Mouse (Mus musculus) layer of hippocampus, postnatal 25 days (tissue): ENCODE measurements around the gene Slc7a15. TPM values are rescaled to one million over a fixed set of nuclear protein-coding genes. Genes with fewer than 3 reads are reported as not detected.
"Not testable (repeated sequence)": the region's sequence is repeated elsewhere in the genome, so short reads cannot be mapped to it uniquely, and the experiment has no call there.

Source experiments
- DNase-seq, 2 experiments: peaks; one replicate each; pipeline ENCODE4 v3.0.0; 2022; ENCODE audit warnings: mixed read lengths in 2 of 2, low spot score in 1 of 2; ENCODE audit errors: extremely low spot score in 1 of 2
- total RNA-seq, 2 experiments: library from RNA; stranded (reverse); gene quantifications; 2 replicates each; pipeline ENCODE4 v1.2.3; 2021

Slc7a15 gene
- not detected for total RNA-seq

DNA sequence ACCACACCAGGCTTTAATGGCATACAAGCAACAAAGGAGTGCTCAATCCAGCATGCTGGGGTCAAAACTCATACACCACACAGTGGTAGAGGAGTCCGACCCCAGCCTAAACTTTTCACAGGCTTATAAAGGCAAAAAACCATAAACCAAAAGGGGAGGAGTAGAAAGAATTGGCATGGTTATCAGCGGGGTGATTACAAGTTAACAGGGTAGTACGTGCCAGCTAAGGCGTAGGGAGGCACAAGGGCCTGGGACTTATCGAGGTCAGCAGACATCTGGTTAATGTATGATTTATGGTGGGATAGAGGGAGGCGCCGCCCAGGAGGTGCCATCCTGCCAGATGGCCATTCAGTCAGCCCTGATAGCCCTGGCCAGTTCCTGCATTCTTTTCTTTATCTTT lies at the start of gene Slc7a15:
Slc7a15 (minus strand) TSS at position 101 of the 400 bp plus-strand sequence.
- DNase-seq: not testable (repeated sequence)

DNA sequence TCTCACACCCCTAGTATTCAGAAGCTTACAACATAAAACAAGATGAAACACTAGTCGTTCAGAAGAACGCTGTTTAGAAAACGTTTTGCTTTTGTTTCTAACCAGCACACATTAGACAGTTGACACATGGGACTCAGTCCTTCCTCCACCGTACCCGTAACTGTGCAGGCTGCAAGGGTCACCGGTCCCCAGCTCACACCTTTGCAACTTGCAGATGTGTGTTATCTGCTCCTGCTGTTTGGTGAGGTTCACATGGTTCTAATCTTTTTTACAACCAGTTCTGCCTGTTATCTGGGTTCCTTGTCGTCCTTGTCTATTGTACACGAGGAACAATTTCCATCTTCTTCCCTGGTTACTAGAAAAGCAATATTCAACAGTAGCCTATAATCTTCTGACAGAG lies 49.3 kb upstream of the Slc7a15 start:
- DNase-seq: not testable (repeated sequence)

DNA sequence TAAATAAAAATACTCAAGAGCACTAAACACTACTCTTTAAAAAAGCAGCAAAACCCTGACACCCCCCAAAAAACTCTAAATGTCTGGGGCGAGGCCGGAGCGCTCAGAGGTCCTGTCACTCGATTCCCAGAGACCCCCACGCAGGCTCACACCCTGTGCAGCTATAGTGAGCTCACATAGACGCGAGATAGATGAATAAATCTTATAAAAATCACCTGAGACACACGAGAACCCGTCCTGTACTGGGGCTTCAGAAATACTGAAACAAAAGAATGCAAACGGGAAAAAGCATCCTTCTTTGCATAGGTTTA lies 42.5 kb upstream of the Slc7a15 start:
- DNase-seq: peak in 1 of 2 experiments; percentile 21

DNA sequence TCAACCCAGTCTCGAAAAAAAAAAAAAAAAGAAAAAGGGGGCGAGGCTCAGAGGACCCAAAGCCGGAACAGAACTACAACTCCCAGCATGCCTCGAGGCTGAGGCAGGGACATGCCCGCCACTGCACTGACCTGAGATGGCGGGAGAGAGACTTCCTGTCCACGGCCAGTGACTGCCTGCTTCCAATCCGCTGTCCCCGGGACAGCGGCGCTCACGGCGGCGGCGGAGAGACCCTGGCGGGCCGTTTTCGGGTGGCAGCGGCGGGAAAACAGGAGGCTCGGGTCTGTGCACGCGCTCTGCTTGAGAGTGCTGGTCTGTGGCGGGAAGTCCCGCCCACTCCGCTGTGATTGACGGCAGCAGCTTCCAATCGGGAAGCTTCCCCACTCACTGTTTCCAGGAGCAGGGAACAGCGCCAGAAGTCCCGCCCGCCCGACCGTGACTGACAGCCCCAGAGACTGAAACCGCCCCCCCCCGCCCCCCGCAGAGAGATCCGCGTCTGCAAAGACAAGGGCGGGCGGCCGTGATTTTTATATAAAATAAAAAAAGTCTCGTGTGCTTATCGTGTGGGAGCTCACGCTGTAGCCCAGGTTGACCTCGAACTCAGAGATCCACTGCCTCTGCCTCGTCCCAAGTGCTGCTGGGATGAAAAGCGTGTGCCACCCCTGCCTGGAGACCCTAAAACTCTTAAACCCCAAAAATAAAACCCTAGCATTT lies 42.0 kb upstream of the Slc7a15 start:
- peak; percentile 100 for DNase-seq

DNA sequence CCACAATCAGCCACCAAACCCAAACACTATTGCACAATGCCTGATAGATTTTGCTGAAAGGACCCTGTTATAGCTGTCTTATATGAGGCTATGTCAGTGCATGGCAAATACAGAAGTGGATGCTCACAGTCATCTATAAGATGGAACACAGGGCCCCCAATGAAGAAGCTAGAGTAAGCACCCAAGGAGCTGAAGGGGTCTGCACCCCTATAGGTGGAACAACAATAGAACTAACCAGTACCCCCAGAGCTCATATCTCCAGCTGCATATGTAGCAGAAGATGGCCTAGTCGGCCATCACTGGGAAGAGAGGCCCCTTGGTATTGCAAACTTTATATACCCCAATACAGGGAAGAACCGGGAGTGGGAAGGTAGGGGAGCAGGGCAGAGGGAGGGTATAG lies 41.3 kb upstream of the Slc7a15 start:
- not testable (repeated sequence) for DNase-seq

DNA sequence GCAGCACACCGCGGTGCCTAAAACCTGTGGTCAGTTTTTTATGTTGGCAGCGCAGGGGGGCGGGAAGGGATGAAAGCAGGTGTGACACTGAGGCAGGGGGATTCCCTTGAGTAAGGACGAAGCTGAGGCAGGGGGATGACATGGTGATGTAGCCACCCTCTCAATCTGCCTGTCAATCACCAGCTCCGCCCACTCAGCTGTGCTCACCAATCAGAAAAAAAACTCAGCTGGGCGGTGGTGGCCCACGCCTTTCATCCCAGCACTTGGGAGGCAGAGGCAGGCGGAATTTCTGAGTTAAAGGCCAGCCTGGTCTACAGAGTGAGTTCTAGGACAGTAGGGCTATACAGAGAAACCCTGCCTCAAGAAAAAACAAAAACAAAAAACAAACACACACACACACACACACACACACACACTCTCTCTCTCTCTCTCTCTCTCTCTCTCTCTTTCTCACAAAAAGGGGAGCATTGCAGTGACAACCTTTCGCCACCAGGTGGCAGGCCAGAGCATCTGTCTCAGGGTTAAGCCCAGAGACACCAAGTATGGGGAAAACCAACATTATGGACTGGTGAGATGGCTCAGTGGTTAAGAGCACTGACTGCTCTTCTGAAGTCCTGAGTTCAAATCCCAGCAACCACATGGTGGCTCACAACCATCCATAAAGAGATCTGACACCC lies 39.7 kb upstream of the Slc7a15 start:
- peak; percentile 67 to 80 for DNase-seq

DNA sequence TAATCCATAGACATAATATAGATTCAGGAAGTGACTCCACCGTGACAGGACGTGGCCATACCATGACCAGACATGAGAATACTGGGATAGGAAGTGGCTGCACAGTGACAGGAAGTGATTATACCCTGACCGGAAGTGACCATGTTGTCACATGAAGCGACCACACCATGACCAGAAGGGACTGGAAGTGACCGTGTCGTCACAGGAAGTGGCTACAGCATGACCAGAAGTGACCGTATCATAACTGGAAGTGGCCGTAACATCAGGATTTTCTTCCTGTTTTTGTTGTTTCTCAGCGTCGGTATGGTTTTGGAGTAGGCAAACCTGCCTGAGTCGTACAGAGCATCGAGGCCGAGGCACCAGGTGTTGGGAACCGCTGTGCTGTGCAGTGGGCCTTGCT lies 38.1 kb upstream of the Slc7a15 start:
- no peak for DNase-seq

DNA sequence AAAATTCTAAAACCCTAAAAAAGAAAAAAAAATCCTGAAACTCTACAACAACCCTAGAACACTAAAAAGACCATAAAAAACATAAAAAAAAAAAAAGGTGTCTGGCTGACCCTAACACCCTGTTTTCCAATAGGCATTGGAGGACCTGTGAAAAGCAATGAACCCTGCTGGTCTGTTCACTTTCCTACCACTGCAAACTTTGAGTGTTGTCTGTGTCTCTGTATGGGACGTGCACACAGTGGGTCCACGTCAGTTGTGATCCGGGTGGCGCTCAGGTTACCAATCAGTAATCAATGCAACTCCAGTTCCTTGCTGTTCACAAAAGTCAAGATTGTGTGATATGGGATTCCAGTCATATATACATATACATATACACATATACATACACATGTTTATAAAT lies 36.7 kb upstream of the Slc7a15 start:
- DNase-seq: no peak

DNA sequence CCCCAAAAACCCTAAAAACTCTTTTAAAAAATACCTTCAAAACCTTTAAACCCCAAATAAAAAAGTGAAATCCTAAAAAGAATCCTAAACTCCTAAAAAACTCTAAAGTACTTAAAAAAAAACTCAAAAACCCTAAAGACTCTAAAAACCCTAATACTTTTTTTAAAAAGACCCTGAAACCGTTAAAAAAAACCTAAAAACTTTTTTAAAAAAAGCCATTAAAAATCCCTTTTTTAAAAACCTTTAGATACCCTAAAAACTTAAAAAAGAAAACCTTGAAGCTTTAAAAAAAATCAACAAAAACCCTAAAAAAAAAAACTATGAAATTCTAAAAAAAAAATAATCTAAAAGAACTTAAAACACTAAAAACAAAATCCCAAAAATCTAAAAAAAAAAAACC lies 35.4 kb upstream of the Slc7a15 start:
- DNase-seq: no peak

DNA sequence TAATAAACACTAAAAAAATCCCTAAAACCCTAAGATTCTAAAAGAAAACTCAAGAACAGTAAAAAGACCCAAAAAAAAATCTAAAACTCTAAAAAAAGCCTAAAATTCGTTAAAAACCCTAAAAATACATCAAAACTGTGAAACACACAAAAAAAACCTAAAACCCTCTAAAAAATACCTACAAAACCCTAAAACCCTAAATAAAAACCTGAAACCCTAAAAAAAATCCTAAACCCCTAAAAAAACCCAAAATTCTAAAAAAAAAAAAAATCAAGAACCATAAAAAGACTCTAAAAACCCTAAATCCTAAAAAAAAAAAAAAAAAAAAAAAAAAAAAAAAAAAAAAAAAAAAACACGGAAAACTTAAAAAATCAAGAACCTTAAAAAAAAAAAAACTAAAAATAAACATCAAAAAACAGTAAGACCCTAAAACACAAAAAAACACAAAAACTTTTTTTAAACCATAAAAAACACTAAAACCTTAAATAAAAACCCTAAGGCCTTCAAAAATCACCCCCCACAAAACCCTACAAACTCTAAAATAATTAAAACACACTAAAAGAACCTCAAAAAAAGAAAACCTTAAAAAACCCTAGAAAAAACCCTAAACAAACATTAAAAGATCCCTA lies 34.0 kb upstream of the Slc7a15 start:
- no peak for DNase-seq

DNA sequence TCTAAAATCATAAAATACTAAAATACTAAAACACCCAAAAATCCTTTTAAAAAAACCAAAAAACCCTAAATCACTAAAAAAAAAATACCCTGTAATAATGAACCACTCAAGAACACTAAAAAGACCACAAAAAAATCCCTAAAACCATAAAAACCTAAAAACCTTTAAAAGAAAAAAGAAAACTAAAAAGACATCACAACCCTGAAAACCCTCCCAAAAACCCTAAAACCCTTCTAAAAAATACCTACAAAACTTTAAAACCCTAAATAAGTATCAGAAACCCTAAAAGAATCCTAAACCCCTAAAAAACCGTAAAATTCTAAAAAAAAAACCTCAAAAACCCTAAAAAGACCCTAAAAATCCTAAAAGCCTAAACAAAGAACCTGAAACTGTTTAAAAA lies 32.8 kb upstream of the Slc7a15 start:
- no peak for DNase-seq

DNA sequence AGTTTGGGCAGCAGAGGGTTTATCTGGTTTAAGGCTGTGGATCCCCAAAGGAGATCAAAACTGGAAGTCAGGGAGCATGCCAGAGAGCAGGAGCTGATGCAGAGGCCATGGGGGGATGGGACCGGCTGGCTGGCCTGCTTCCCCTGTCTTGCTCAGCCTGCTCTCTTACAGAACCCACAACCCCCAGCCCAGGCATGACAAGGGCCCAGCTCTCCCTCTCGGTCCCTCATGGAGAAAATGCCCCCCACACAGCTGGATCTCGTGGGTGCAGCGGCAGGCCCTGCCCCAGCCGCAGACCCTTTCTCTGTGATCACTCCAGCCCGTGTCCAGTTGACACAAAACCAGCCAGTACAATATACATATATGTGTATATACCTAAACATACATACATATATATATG lies 30.7 kb upstream of the Slc7a15 start:
- DNase-seq: no peak

DNA sequence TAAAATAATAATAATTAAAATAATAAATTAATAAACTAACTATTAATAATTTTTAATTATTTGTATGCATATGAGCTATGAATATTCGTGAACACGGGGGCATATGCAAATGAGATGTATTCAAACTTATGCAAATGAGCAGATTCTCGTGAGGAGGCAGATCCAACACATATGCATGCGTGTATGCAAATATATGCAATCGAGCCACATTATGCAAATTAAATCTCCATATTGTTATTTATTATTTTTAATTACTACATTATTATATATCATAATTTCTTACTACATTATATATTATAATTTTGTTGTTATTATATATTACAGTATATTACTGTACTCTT lies 21.8 kb upstream of the Slc7a15 start:
- DNase-seq: no peak

DNA sequence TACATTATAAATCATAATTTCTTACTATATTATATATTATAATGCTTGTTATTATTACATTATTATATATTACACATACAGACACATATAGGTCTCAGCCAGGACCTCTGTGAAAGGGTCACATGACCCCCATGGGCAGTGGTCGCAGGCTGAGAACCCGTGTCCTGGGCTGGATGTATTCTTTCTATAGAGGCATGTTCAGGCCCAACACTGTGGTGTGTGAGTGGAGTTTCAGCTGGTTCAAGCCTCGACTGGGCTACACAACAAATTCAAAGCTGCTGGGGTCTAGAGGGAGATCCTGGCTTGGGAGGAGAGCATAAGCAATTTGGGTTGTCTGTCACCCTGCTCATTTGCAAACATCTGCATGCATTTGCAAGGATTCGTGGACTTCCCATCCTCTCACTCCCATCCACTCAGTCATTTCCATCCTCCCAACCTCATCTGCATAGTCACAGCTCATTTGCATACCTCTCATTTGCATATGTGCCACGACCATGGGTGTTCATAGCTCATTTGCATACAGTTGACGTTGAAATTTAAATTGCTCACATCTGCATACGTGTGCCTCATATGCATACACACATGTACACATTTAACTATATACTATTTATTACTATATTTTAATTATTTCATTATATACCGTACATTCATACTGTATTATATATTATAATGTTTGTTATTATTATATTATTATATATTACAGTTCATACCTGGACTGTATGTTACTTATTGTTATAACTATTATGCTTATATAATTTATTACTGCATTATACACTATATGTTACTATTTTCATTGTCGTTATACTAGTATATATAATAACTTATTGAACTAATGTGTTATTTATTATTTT lies 21.2 kb upstream of the Slc7a15 start:
- no peak for DNase-seq

DNA sequence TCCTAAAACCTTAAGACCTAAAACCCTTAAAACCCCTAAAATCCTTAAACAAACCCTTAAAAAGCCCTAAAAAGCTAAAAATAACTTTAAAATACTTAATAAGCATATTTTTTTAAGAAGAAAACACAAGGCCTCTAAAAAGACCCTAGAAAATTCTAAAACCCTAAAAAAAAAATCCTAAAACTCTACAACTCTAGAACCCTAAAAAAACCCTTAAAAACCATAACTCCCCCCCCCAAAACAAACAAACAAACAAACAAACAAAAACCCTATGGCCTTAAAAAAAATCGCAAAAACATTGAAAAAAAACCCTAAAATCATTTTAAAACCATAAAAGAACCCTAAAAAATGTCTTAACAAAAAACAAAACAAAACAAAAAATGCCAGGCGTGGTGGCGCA lies 19.4 kb upstream of the Slc7a15 start:
- DNase-seq: no peak

DNA sequence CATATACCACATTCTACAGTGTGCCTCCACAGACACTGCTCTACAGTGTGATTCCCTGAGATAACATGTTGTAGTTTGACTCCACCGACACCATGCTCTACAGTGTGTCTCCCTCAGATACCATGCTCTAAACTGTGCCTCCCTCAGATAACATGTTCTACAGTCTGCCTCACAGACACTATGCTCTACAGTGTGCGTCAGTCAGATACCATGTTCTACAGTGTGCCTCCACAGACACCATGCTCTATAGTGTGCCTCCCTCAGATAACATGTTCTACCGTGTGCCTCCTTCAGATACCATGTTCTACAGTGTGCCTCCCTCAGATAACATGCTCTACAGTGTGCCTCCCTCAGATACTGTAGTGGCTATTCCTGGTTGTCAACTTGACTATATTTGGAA lies 10.2 kb upstream of the Slc7a15 start:
- no peak for DNase-seq

DNA sequence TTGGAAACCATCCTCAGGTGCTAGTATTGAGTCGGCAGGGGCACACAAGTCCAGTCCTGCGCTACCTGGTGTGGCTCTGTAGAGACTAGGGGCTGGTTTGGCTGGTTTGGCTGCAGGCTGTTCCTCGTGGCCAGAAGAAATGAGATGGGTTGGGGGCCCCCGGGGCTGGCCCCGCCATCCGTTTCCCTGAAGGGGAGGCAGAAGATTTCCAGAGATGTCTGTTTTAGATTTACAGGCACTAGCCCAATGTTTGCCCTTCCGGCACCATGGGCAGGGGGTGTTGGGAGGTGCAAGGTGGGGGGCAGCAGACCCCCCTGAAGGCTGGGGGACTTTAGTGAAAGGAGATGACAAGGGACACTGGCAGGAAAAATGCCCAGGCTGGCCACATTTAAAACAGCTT lies 3.3 kb downstream of the Slc7a15 start:
- no peak for DNase-seq

DNA sequence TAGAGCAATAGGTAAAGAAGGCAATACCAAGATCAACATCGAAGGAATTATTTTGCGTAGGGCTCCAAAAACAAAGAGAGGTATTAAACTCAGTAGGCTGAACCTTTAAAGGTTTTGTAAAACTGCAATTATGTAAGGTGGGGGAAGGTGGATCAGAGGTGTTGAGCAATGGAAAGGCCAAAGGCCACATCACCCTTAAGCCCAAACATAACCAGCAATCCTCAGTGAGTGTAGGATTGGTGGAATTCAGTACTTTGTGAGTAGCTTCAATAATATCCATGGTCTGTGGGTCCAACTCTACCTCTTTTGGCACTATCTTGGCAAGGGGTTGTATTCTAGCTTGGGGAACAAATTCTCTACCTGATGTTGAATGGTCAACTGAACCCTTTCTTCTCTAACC lies 7.5 kb downstream of the Slc7a15 start:
- not testable (repeated sequence) for DNase-seq

DNA sequence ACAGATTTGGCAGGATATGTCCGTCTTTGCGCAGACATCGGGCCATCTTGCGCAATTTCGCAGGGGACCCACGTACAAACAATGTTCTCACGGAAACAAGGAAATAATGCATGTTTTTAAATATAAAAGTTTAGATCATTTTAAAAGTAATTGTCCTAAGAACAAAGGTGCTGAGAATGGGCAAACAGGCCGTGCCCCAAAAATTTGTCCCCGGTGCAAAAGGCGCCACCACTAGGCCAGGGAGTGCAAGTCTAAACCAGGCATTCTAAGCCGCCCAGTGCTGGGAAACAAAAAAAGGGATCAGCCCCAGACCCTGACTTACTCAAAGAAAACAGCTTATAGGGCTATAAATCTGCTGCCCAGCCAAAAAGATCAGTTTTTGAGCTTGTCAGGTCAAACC lies 25.5 kb downstream of the Slc7a15 start:
- DNase-seq: no peak

DNA sequence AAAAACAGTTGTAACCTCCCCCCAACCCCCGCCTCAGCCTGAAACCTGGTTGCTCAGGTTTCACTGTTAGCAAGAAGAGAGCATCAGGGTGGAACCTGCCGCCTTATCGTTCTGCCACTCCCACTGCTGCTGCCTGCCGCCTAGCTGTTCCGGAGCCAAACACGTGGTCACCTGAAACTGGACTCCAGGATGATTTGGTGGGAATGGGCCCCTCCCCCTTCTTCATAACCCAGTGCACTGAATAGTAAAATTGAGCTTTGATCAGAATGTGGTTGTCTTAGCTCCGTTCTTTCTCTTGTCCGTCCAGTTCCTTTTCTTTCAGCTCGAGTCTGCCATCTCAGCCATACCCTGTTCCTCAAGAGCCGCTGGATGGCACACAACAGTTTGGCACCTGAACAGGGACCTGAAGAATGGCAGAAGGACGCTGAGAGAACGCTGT lies 26.9 kb downstream of the Slc7a15 start:
- not testable (repeated sequence) for DNase-seq

DNA sequence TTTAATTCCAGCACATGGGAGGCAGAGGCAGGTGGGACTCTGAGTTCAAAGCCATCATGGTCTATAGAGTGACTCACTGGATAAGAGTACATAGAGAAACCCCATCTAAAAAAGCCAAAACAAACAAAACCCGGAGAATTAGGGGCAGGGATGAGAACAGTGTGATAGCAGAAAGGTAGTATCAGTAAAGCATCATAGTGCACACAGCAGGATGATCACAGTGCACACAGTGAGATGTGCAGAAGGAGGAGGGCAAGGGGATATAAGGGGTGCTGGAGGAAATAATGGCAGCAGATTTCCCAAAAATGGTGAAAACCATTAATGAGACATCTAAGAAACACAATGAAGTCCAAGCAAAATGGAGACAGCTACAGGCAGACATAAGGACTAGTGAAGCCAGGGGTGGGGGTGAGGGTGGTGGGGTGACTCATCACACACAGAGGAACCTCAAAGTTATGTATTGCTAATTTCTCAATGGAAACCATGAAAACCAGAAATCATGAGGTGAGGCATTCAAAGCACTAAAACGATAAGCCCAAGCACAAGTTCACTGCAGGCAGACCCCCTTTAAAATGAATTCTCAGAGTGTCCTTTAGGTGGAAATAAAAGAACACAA lies 27.5 kb downstream of the Slc7a15 start:
- not testable (repeated sequence) for DNase-seq
